Mouse (Mus musculus) forebrain, embryonic 15.5 days (tissue): ENCODE results near the gene Uvrag. TPM values are rescaled to one million over a fixed set of nuclear protein-coding genes. Genes with fewer than 3 reads are reported as not detected.

Experiments
- ATAC-seq: fragments of 200-750 bp; cut with Nextera tagmentation; replicated peaks from 2 replicates; pipeline ENCODE4 v1.8.0; 2017; ENCODE audit warnings: mild to moderate bottlenecking, moderate TSS enrichment, moderate library complexity
- H3K27ac ChIP-seq: fragments of 300-500 bp; sonication (generic); replicated peaks from 2 replicates; pipeline ENCODE4 v1.5.1; 2015; ENCODE audit warnings: mild to moderate bottlenecking, inconsistent platforms
- H3K27me3 ChIP-seq: fragments of 300-500 bp; sonication (generic); 2 replicates; pipeline ENCODE4 v1.6.1; 2015; ENCODE audit warnings: inconsistent platforms
- H3K36me3 ChIP-seq: fragments of 300-500 bp; sonication (generic); 2 replicates; pipeline ENCODE4 v1.6.1; 2015; ENCODE audit warnings: mild to moderate bottlenecking, inconsistent platforms
- H3K4me1 ChIP-seq: fragments of 300-500 bp; sonication (generic); 2 replicates; pipeline ENCODE4 v1.6.1; 2015; ENCODE audit warnings: inconsistent platforms
- H3K4me2 ChIP-seq: fragments of 300-500 bp; sonication (generic); replicated peaks from 2 replicates; pipeline ENCODE4 v1.6.1; 2015; ENCODE audit warnings: mild to moderate bottlenecking, inconsistent platforms
- H3K4me3 ChIP-seq: fragments of 300-500 bp; sonication (generic); 2 replicates; pipeline ENCODE4 v1.5.1; 2015; ENCODE audit warnings: mild to moderate bottlenecking, inconsistent platforms
- H3K9ac ChIP-seq: fragments of 300-500 bp; sonication (generic); replicated peaks from 2 replicates; pipeline ENCODE4 v1.6.1; 2015; ENCODE audit warnings: mild to moderate bottlenecking, inconsistent platforms
- H3K9me3 ChIP-seq: fragments of 300-500 bp; sonication (generic); 2 replicates; pipeline ENCODE4 v1.6.1; 2016; ENCODE audit warnings: inconsistent platforms
- WGBS: fragments of 180-500 bp; shearing (Covaris S2); methylation state at CpG from one replicate; pipeline ENCODE4 v1.1.7; 2015; ENCODE audit warnings: mixed read lengths; 5-methylcytosine and 5-hydroxymethylcytosine counted together
- polyA plus RNA-seq: library from polyadenylated mRNA; unstranded; fragments of >200 nt; fragmentation: Nextera tagmentation; extraction: Ambion mirVana; gene quantifications from 2 replicates; pipeline ENCODE4 v1.2.1, GENCODE M21; 2015

Gene Uvrag
- polyA plus RNA-seq, 1 experiment from 2014 or later: 17.2 TPM

DNA sequence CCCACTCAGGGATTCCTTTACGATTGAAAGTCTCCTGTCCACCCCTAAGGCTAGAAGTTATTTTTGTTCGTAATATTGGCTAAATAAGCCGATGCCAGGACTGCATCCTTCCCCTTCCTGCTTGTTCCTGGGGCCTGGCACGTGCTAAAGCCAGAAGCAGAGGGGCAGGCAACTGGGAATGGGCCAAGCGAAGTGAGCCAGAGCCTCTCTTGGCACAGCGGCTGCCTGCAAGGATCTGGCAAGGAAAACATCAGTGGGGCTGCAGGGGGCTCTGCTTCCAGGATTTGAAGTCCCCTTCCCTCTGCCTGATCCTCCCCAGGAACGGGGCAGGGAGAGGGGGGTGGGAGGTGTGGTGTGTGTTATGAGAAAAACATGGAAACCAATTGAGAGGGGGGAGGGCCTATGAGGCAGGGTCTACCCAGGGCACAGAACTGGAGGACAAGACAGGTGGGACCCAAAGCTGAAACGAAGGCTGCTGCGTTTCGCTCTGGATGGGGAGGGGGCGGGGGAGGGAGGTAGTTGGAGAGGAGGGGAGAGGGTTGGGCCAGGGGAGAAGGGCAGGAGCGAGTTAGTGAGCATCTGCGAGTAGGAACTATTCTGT lies 265.5 kb downstream of the Uvrag start:
- Histone ChIP-seq H3K4me1 (peaks cover 24% of the 10 kb centered on the region), H3K9ac (no peak overlapping the region), H3K9me3 (no peaks in the 10 kb centered on the region), H3K4me2 (peak overlapping the region; percentile 34), H3K4me3 (no peak overlapping the region), H3K27me3 (no peaks in the 10 kb centered on the region), H3K27ac (no peak overlapping the region), H3K36me3 (no peaks in the 10 kb centered on the region)
- WGBS: 25% methylated on average over 13 of the region's 13 CpGs
- peak; percentile 83 for ATAC-seq

DNA sequence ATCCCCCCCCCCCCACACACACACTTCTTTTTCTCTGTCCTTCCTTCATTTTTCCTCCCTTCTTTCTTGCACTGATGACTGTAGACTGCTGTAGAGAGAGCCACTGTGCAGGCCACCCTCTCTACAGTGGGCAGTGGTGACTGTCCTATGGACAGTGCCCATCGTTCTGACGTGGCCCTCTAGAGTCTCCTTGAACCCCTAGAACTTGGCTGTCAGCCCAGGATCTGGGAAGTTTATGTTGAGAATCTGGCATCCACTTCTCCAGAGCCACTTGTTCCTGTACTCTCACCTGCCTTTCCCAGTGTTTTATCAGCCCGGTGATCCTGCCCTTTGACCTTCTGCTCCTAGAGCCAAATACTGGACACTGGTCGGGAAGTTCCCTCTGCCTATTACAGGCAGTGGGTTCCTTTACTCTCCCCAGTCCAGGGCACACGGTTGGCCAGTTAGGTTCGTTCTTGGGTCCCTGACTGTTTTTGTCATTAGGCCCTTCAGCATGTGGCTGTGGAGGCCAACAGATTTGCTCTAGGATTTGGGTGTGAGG lies 266.5 kb downstream of the Uvrag start:
- Histone ChIP-seq H3K4me1 (peaks cover 24% of the 10 kb centered on the region), H3K9ac (no peak overlapping the region), H3K9me3 (no peaks in the 10 kb centered on the region), H3K4me3 (no peak overlapping the region), H3K27me3 (no peaks in the 10 kb centered on the region), H3K4me2 (no peak overlapping the region), H3K27ac (no peak overlapping the region), H3K36me3 (no peaks in the 10 kb centered on the region)
- no peak for ATAC-seq
- 59% methylated on average over 6 of the region's 6 CpGs for WGBS

GRCm38 (mm10) chr7:98873316-98873715 lies 267.6 kb downstream of the Uvrag start:
- no peaks in the 10 kb centered on the region for H3K36me3 ChIP-seq
- no peak for ATAC-seq
- WGBS: 75% methylated on average over 12 of the region's 12 CpGs
- H3K9me3 ChIP-seq: no peaks in the 10 kb centered on the region
- H3K4me1 ChIP-seq: peaks cover 24% of the 10 kb centered on the region
- no peaks in the 10 kb centered on the region for H3K27me3 ChIP-seq
- no peak overlapping the region for H3K9ac ChIP-seq
- H3K4me3 ChIP-seq: no peak overlapping the region
- no peak overlapping the region for H3K27ac ChIP-seq
- no peak overlapping the region for H3K4me2 ChIP-seq

GRCm38 (mm10) chr7:98871882-98872281 lies 269.1 kb downstream of the Uvrag start:
- no peak overlapping the region for H3K27ac ChIP-seq
- WGBS: 70% methylated on average over 12 of the region's 12 CpGs
- peaks cover 27% of the 10 kb centered on the region for H3K4me1 ChIP-seq
- H3K27me3 ChIP-seq: no peaks in the 10 kb centered on the region
- ATAC-seq: no peak
- no peaks in the 10 kb centered on the region for H3K9me3 ChIP-seq
- no peak overlapping the region for H3K9ac ChIP-seq
- no peaks in the 10 kb centered on the region for H3K36me3 ChIP-seq
- H3K4me2 ChIP-seq: no peak overlapping the region
- no peak overlapping the region for H3K4me3 ChIP-seq

DNA sequence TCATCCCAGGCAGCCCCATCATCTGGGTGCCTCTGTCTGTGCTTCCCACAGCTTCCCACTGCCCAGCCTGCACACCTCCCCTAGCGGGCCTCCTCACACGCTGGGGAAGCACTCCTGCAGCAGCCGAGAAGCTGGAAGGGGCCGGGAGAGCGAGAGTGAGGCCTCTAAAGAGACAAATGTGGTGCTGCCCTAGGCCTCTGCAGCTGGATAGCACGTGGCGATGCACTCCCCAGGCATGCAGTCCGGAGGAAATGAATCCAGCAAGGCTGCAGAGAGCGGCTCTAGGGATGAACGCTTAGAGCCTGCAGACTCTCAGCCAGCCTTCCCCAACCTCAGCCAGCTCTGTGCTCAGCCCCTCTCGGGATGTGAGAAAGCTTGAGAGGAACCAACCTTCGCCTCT lies 270.1 kb downstream of the Uvrag start:
- ATAC-seq: no peak
- no peak overlapping the region for H3K9ac ChIP-seq
- 25% methylated on average over 12 of the region's 12 CpGs for WGBS

GRCm38 (mm10) chr7:98869070-98869469 lies 271.9 kb downstream of the Uvrag start:
- H3K36me3 ChIP-seq: no peaks in the 10 kb centered on the region
- no peak overlapping the region for H3K4me2 ChIP-seq
- H3K27me3 ChIP-seq: no peaks in the 10 kb centered on the region
- H3K4me1 ChIP-seq: peaks cover 13% of the 10 kb centered on the region
- H3K4me3 ChIP-seq: no peak overlapping the region
- 57% methylated on average over 3 of the region's 3 CpGs for WGBS
- H3K9me3 ChIP-seq: no peaks in the 10 kb centered on the region
- H3K27ac ChIP-seq: no peak overlapping the region
- H3K9ac ChIP-seq: no peak overlapping the region
- ATAC-seq: no peak

More for the DNA sequence above, 270.1 kb downstream of the Uvrag start:
- Histone ChIP-seq H3K4me2 (no peak overlapping the region), H3K36me3 (no peaks in the 10 kb centered on the region), H3K4me1 (peaks cover 26% of the 10 kb centered on the region), H3K27ac (no peak overlapping the region), H3K9me3 (no peaks in the 10 kb centered on the region), H3K27me3 (no peaks in the 10 kb centered on the region), H3K4me3 (no peak overlapping the region)

GRCm38 (mm10) chr7:98867794-98868150 lies 273.2 kb downstream of the Uvrag start:
- Histone ChIP-seq H3K9ac (no peak overlapping the region), H3K4me1 (peaks cover 13% of the 10 kb centered on the region), H3K27ac (no peak overlapping the region), H3K9me3 (no peaks in the 10 kb centered on the region), H3K4me2 (no peak overlapping the region), H3K27me3 (no peaks in the 10 kb centered on the region), H3K4me3 (no peak overlapping the region), H3K36me3 (no peaks in the 10 kb centered on the region)
- WGBS: 100% methylated on average over 2 of the region's 2 CpGs
- ATAC-seq: no peak

DNA sequence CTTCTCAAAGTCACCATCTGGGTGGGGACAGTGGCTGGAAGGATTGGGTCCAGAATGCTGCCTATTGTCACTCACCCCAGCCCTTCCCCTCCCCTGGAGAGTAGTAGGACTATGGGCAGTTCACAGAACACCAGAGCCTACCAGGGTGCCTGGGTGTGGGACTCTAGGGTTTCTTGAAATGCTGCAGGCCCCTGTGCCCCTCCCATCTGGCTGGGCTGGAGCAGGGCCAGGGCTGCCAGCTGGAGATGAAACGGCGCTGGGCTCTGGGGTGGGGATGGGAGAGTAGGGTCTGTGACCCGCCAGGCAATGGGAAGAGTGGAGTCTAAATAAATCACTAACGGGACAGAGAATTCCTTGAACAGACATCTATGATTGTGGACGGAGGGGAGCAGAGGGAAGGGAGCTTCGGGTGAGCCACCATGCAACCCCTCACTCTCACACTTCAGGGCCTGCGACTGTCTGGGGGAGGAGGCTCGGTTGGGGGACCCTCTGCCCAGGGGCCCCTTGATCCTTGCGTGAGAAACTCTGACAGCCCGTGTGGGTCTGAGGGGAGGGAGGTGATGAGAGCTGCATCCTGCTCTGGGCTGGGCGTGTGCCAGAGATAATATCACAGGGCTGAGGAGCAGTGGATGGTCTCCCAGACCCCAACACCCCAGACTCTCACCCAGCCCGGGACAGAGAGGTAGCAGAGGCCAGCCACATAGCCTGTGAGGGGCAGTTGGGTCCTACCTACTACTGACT lies 273.7 kb downstream of the Uvrag start:
- H3K27me3 ChIP-seq: no peaks in the 10 kb centered on the region
- no peak overlapping the region for H3K4me2 ChIP-seq
- H3K9me3 ChIP-seq: no peaks in the 10 kb centered on the region
- H3K9ac ChIP-seq: no peak overlapping the region
- H3K27ac ChIP-seq: no peak overlapping the region
- H3K4me3 ChIP-seq: no peak overlapping the region
- no peaks in the 10 kb centered on the region for H3K36me3 ChIP-seq
- 35% methylated on average over 12 of the region's 12 CpGs for WGBS
- peak; percentile 42 for ATAC-seq
- H3K4me1 ChIP-seq: peaks cover 13% of the 10 kb centered on the region

GRCm38 (mm10) chr7:98863969-98864718 lies 276.8 kb downstream of the Uvrag start:
- peaks cover 13% of the 10 kb centered on the region for H3K4me1 ChIP-seq
- no peak overlapping the region for H3K4me2 ChIP-seq
- no peak for ATAC-seq
- H3K27ac ChIP-seq: no peak overlapping the region
- no peaks in the 10 kb centered on the region for H3K9me3 ChIP-seq
- no peaks in the 10 kb centered on the region for H3K36me3 ChIP-seq
- H3K27me3 ChIP-seq: no peaks in the 10 kb centered on the region
- no peak overlapping the region for H3K9ac ChIP-seq
- H3K4me3 ChIP-seq: no peak overlapping the region
- WGBS: 49% methylated on average over 9 of the region's 9 CpGs

- Histone ChIP-seq H3K36me3 (no peaks in the 10 kb centered on the region), H3K27ac (no peak overlapping the region), H3K9ac (no peak overlapping the region), H3K4me3 (no peak overlapping the region), H3K9me3 (no peaks in the 10 kb centered on the region), H3K4me1 (peaks cover 13% of the 10 kb centered on the region), H3K4me2 (no peak overlapping the region), H3K27me3 (no peaks in the 10 kb centered on the region)
- 91% methylated on average over 5 of the region's 5 CpGs for WGBS
- no peak for ATAC-seq
Observed at GRCm38 (mm10) chr7:98862994-98863393, 277.9 kb downstream of the Uvrag start.

GRCm38 (mm10) chr7:98861002-98861401 lies 279.9 kb downstream of the Uvrag start:
- Histone ChIP-seq H3K27me3 (no peaks in the 10 kb centered on the region), H3K4me3 (no peak overlapping the region), H3K4me1 (no peaks in the 10 kb centered on the region), H3K4me2 (no peak overlapping the region), H3K9me3 (no peaks in the 10 kb centered on the region), H3K27ac (no peak overlapping the region), H3K9ac (no peak overlapping the region), H3K36me3 (no peaks in the 10 kb centered on the region)
- ATAC-seq: no peak
- WGBS: 83% methylated on average over 2 of the region's 2 CpGs

- Histone ChIP-seq H3K4me2 (no peak overlapping the region), H3K4me1 (no peaks in the 10 kb centered on the region), H3K4me3 (no peak overlapping the region), H3K9me3 (no peaks in the 10 kb centered on the region), H3K36me3 (no peaks in the 10 kb centered on the region), H3K27me3 (no peaks in the 10 kb centered on the region), H3K27ac (no peak overlapping the region), H3K9ac (no peak overlapping the region)
- no peak for ATAC-seq
- WGBS: 80% methylated on average over 3 of the region's 3 CpGs
Observed at GRCm38 (mm10) chr7:98857094-98857493, 283.8 kb downstream of the Uvrag start.
